Mouse (Mus musculus): ENCODE measurements at regions not wholly inside any gene's neighbourhood (a gene's known extent, or its start where the extent isn't known, plus 50 kb on each side); places are given as distances from the start of the nearest gene placed in this dataset.

DNA sequence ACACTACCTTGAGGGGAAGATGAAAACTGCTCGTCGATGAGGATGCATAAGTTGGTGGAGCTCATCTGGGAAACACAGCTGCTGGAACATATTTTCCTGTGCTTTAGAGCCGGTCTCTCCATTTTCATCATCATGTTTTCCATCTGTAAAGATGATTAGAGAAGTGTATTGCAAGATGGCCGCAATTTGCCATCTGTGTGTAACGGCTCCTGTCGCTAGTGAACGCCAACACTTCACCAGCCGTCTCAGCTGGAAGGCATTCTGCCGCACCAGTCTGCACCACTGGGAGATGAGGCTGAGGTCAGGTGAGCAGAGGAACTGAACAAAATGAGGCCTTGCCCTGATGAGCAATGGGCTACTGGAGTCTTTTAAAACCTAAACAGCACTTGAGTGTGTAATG is 57.4 kb downstream of the Gm21962 start:
- no peak for DNase-seq (ENCODE audit: low read depth, low spot score)

GRCm38 (mm10) chr3:137729421-137729820 is 58.1 kb downstream of the Gm21962 start:
- DNase-seq (ENCODE audit: low read depth, low spot score): no peak

DNA sequence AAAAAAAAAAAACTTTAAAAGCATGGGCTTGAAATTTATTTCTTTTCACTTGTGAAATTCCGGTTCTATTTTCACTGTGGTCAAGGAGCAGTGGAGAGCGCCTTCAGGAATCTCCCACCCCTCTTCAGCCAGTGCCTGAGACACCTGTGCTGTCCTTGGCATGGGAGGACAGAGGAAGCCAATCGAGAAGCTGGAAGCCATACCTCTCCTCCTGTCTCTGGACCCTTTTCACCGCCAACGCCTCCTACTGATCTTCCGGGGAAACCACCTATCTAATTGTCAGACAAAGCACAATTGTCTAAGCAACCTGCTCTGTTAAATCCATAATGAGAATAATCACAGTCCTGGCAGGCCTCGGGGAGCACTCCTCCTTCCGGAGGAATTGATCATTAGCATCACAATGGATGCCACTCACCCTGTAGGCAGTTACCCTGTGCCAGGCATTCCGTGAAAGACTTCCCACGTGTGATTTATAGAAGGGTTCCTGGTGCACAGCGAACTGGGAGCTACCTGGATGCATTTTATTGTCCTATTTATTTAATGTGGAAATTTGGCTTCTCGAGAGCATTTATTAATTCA is 66.0 kb downstream of the Gm21962 start:
- no peak for DNase-seq (ENCODE audit: low read depth, low spot score)

- DNase-seq (ENCODE audit: low read depth, low spot score): no peak
Measured at GRCm38 (mm10) chr3:137741528-137741927, 70.2 kb downstream of the Gm21962 start.

GRCm38 (mm10) chr3:137742119-137742518 is 70.8 kb downstream of the Gm21962 start:
- no peak for DNase-seq (ENCODE audit: low read depth, low spot score)

DNA sequence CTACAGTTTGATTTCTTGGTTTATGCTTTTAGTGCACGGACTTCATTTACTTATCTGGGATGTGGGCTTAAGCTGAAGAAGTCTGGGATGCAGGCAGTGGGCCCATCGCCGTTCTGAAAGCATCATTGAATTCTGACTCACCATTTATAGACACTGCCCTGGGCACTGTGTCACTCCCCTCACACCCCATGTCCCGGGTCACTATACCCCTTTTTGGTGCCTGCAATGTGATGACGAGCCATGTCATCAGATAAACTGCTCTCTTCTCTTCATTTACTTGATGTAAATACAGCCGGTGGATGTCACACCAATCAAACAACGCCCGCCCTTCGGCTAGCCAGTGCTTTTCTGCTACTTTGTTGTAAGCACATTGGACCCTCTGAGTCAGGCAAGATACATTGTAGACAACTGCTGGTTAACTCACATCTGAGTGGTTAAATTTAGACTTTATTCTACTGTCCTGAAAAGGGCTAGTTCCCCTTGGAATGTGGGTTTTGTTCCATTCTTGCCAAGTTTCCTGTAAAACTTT is 80.5 kb downstream of the Gm21962 start:
- no peak for DNase-seq (ENCODE audit: low read depth, low spot score)

DNA sequence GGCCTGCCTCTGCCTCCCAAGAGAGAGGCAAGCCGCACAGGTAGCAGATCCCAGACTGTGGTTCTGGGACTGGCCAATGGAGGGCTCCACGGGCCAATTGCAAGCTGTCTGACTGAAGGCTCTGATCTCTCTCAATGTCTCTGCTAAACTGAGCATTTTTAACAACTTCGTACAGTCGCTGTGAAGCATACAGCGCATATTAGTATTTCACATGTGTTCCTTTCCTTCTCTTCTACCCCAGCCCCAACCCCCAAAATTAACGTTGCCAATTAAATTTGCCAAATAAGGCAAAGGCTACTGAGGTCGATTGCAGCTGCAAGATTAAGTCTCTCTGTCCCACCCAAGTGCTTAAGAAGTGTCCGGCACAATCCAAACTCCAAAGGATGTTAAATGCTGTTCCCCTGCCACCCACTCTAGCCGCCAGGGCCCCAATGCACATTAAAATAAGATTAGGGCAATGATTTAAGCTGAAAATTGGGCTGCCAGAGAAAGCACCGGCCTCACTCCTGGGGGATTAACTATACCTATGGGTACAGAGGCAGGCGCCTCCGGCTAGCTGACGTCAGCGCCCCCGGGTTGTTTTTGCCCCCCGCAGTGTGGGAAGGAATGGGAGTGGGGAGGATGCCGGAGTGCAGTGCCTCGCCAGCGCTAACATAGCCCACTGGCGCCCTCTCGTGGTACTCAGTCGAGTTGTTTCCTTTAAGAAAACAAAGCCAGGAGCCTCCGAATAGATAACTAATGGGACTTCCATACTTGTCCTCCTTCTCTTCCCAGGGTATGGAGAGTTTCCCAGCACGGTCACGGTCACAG is 81.3 kb downstream of the Gm21962 start:
- peak; percentile 76 for DNase-seq (ENCODE audit: low read depth, low spot score)

DNA sequence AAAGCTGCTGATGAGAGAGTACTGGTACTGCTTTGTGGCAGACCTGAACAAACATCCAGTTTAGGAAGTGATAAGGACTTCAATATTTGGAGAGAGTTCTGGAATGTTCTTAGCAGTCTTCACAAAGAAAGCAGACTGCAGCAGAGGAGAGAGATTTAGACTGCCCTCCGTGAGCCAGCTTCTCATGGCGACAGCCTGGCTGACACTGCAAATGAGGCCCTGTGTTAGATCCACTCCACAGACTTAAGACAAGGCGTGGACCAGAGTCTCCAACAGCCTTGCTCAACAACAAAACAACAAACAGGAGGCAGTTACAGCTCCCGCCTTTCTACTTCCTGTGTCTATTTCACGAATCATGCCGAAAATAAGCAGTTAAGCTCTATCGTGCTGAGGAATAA is 81.9 kb downstream of the Gm21962 start:
- DNase-seq (ENCODE audit: low read depth, low spot score): no peak

GRCm38 (mm10) chr3:137755391-137755790 is 84.1 kb downstream of the Gm21962 start:
- no peak for DNase-seq (ENCODE audit: low read depth, low spot score)

- no peak for DNase-seq (ENCODE audit: low read depth, low spot score)
Measured at GRCm38 (mm10) chr3:137762213-137762884, 91.0 kb downstream of the Gm21962 start.

GRCm38 (mm10) chr3:137763406-137763805 is 92.1 kb downstream of the Gm21962 start:
- no peak for DNase-seq (ENCODE audit: low read depth, low spot score)

- DNase-seq (ENCODE audit: low read depth, low spot score): no peak
Measured at GRCm38 (mm10) chr3:137768627-137769026, 95.7 kb upstream of the H2afz start.

DNA sequence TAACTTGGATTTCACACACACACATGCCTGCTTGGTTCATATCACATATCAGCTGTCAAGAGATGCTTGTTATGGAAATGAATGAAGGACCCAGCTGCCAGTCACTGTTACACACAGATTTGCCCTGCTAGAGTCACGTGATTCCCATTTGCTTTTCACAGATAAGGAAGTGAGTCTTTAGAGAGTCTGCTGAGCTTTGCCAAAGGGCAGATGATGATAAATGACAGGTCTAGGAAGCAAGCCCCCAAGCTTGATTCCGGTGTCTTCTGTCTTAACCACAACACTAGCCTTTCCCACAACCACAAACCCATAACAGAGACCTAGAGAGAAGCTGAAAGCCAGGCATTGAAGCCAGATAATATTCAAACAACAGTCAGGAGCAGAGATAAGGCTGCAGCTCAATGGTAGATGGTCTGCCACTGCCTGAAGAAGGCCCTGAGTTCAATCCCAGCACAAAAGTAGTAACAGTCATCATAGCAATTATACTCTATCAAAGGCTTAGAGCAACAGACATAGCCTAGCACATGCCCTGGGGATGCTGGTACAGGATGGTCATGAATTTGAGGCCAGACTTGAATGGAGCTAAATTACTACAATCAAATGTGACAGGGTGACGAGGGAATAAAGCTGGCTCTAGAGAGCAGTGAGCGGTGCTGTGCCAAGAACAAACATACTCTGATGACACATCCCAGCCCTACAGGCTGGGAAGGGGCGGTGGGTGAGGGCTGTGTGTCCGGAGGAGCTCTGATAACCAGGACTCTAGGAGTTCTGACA is 89.0 kb upstream of the H2afz start:
- DNase-seq (ENCODE audit: low read depth, low spot score): no peak

DNA sequence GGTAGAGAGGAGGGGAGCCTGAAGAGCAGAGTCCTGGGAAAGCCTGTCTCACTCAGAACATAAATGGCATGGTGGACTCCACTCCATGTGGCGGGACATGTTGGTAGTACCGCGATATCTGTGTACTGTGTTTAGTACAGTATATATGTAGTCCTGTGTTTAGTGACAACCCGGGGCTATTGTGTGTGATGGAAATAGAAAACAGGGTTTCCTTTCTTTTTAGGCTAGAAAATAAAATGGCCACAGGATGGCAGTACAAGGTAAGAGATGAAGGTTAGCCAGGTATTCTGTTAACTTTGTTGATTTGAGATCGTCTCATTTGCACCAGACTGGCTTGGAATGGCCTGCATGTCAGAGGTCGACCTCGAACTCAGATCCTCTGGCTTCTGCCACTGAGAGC is 86.2 kb upstream of the H2afz start:
- no peak for DNase-seq (ENCODE audit: low read depth, low spot score)

- DNase-seq (ENCODE audit: low read depth, low spot score): no peak
Measured at GRCm38 (mm10) chr3:137780029-137780428, 84.3 kb upstream of the H2afz start.

DNA sequence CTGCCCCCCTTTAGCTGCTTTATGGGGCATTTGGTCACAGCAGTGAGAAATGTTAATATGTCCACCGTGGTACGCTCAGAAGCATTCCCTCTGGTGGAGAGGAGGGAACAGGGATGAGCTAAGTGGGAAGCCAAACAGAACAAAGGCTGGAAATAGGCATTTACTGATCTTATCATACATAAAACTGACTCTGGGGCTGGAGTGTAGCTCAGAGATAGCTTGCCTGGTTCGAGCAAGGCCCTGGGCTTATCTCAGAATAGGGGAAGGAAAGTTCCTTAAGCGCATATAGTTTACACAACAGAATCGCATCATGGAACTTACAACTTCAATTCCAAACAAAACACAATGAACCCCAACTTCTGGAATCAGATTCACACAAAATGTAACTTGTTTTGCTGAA is 81.5 kb upstream of the H2afz start:
- no peak for DNase-seq (ENCODE audit: low read depth, low spot score)

DNA sequence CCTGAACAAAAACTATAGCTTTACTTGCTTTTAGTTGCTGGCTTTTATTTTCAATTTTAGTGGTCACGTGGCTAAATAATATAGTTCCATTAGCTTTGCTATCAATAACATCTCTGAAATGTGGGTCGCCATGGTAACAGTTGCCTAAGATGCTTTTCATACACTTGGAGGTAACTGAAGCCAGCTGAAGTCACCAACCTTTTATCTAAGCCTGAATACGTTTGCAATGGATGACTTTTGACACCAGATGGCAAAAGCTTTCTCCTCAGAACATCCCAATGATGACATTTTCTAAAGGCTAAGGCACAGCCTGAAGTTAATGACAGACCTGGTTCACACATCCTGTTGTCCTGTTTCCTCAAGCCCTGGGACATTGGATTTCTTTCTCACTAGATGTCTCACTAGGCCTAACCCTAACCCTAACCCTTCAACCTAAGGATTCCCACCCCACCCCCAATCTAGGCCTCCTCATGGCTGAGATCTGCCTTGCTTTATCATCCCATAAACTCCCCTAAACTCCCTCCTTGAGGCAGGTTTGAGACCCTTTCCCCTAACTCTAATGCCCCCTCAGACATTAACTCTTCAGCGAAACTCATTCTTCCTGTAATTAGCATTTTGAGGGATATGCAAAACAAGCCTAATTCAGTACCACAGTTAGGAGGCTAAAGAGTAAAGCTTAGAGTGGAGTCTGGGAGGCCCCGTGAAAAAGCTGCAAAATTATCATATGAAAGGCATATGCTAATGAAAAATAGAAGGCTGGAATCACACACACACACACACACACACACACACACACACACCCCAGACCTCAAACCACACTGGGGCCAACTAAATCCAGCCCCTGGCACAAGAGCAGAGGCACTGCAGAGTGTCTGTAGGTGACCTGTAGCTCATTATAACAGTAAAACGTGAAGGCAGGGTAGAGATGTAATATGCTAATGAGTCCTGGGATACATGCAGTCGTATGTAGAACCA is 80.1 kb upstream of the H2afz start:
- DNase-seq (ENCODE audit: low read depth, low spot score): no peak

GRCm38 (mm10) chr3:137785224-137785623 is 79.1 kb upstream of the H2afz start:
- no peak for DNase-seq (ENCODE audit: low read depth, low spot score)

- DNase-seq (ENCODE audit: low read depth, low spot score): no peak
Measured at GRCm38 (mm10) chr3:137785871-137786270, 78.4 kb upstream of the H2afz start.

- DNase-seq (ENCODE audit: low read depth, low spot score): no peak
Measured at GRCm38 (mm10) chr3:137789671-137790070, 74.6 kb upstream of the H2afz start.

DNA sequence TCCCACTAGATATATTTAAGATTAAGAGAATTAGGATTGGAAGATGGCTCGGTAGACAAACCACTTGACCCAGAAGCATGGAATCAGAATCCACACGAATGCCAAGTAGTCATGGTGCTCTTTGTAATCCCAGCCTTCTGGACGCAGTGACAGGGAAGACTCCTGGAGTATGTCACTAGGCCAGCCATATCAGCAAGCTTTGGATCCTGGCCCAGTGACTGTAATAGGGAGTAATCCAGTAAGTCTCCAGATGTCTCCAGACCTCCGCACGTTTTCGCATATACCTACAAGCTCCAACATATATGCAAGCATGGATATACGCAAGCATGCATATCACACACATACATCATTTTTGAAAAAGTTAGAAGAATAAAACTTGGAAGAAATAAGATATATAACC is 73.9 kb upstream of the H2afz start:
- DNase-seq (ENCODE audit: low read depth, low spot score): no peak

Data from skeletal muscle tissue, adult 2 months (tissue).